Comparison of ENCODE assay signal across 8 mouse cellular contexts in genomic region chr15:103176874-103177421, GRCm38 (mm10). TPM values are rescaled to one million over a fixed set of nuclear protein-coding genes. Genes with fewer than 3 reads are reported as not detected.
DNase-seq lines count a peak whose midpoint lies in the region; ATAC-seq and TF ChIP-seq lines count a peak whose summit lies in the region.

No protein-coding gene starts in this region.

- ATAC-seq in common myeloid progenitor, adult 5-6 weeks (replicated peaks; ENCODE audit: low read depth, poor library complexity, severe bottlenecking): peak; percentile 77
- ATAC-seq in megakaryocyte, adult 5-6 weeks (ENCODE audit: poor library complexity, severe bottlenecking): peak; percentile 86

- peak; percentile 92 for DNase-seq in ZHBTc4 (ENCODE audit: low read depth, low spot score)
- peak; percentile 95 for DNase-seq in gastrocnemius, postnatal 10 days
- DNase-seq in induced T-regulatory cell, adult 2 months (ENCODE audit: low read depth): peak; percentile 89
- DNase-seq in left cerebral cortex, adult 2 months (ENCODE audit: extremely low spot score in 1 of 2, low spot score in 2 of 2): peak; percentile 86 to 94
- DNase-seq in retina, postnatal 7 days (ENCODE audit: low read depth, low spot score): peak; percentile 76
- DNase-seq in urinary bladder, adult 18-20 months (ENCODE audit: low spot score in 2 of 2): peak; percentile 83 to 94

- H3K4me3 ChIP-seq in left cerebral cortex, adult 2 months: no peak overlapping the region

- intact Hi-C loops in left cerebral cortex, adult 2 months (cut with DNase I): loop anchor here (1.0 to 5.0 kb wide), 2 partner anchors 190 to 415 kb away; no protein-coding TSS in a partner anchor

- H3K27ac ChIP-seq in left cerebral cortex, adult 2 months: no peak overlapping the region

- peak; percentile 99 for TF ChIP-seq CTCF in left cerebral cortex, adult 2 months (IDR thresholded peaks at IDR 0.05)

RNA-seq across cellular contexts. Expression of gene Smug1, which starts 10.1 kb away (rescaled TPM):
- total RNA-seq in common myeloid progenitor, adult 5-6 weeks (2017): 4.2 and 4.9 TPM in 2 replicates
- total RNA-seq in gastrocnemius, postnatal 10 days (2021): 10 to 100 TPM; 10.5 to 12.2 TPM
- total RNA-seq in left cerebral cortex, adult 2 months (2021): 10 to 100 TPM; 20.7 to 23.2 TPM
- total RNA-seq in megakaryocyte, adult 5-6 weeks (2015): 2.8 and 3.9 TPM in 2 replicates
- total RNA-seq in megakaryocyte, adult 5-6 weeks (2017): 3.3 and 3.8 TPM in 2 replicates
